Mouse (Mus musculus) myocyte (in vitro differentiated cells): ENCODE data around the gene Rabgap1l.

Source experiments
- CEBPB ChIP-seq: IDR thresholded peaks from 2 replicates; pipeline ENCODE4 v1.6.1; 2011; ENCODE audit warnings: mild to moderate bottlenecking, moderate library complexity; ENCODE audit not compliant: poor library complexity, insufficient read depth, severe bottlenecking
- MYOG ChIP-seq, 3 experiments: IDR thresholded peaks; one replicate each; pipeline ENCODE4 v1.6.1; 2011; ENCODE audit warnings: control low read depth in 2 of 3, low read depth in 2 of 3, mild to moderate bottlenecking in 2 of 3; ENCODE audit not compliant: insufficient read length in 2 of 3, control insufficient read depth in 1 of 3, insufficient read depth in 1 of 3
- POLR2A ChIP-seq: IDR thresholded peaks from one replicate; pipeline ENCODE4 v1.6.1; 2011; ENCODE audit warnings: low read depth, mild to moderate bottlenecking, control low read depth, moderate library complexity; ENCODE audit not compliant: insufficient read length
- USF1 ChIP-seq: IDR thresholded peaks from one replicate; pipeline ENCODE4 v1.6.1; 2011; ENCODE audit warnings: low read depth, mild to moderate bottlenecking, control low read depth, moderate library complexity

- TF ChIP-seq CEBPB (no peak), POLR2A (no peak), MYOG (IDR thresholded peaks at IDR 0.05; ENCODE audit: control insufficient read depth in 1 of 3, insufficient read depth in 1 of 3, insufficient read length in 2 of 3, low read depth in 2 of 3) (no peak), USF1 (no peak)
Observed at GRCm38 (mm10) chr1:160410822-160411221, 382.2 kb downstream of the Rabgap1l start.
